Mouse (Mus musculus) embryo, embryonic 9.5 days (tissue): ENCODE data around the gene Lactb.
A peak's percentile ranks its signal among the peaks of the same experiment; 100 is the strongest.
"Not testable (repeated sequence)": the region's sequence is repeated elsewhere in the genome, so short reads cannot be mapped to it uniquely, and the experiment has no call there.

ENCODE experiments used
- DNase-seq: peaks from one replicate; pipeline ENCODE4 v3.0.0-alpha.2; 2017; ENCODE audit errors: extremely low spot score

Lactb gene

DNA sequence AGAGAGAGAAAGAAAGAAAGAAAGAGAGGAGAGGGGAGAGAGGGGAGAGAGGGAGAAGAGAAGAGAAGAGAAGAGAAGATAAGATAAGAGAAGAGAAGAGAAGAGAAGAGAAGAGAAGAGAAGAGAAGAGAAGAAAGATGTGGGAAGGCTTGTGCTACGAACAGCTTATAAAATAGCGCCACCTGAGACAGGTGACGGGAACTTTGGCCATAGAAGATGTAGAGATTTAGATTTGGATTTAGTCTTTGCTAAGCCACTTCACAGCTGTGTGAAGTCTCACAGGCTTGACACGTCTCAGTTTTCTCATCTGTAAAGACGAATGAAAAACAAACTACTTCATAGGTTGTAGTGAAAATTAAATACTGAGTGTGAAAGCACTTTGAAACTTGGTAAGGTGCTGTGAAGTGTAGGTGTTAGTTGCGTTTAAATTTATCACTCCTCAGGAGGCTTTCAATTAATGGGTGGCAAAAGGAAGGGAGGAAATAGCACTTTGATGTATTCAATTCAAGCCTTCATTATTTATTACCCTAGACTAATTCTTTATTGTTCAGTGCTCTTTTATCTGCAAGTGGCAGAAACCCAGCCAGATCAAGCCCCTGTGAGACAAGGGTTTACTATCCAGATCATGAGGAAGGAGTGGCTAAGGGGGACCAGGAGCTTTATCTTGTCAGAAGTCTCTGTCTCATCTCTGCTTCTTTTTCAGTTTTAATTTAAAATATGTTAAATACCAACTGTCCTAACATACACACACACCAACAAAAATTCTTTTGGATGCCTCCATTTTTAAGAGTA lies 54.6 kb downstream of the Lactb start:
- no peak for DNase-seq

DNA sequence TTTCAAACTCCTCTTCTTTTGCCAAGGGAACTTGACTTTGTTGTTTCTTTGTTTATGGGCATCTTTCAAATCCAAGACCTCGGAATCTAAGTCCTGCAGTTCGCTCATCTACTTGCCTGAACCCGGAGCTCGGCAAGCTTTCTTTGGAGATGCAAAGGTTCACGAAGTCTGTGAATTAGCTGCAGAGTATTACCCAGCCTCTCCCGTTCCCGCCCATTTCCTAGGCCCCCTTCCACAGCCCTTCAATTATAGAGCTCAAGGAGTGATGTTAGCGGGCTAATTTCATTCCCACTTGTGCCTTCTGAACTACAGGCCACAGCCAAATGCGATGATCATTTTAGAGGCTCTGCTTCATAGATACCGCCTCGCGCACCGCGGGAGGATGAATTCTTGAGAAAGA lies 55.3 kb downstream of the Lactb start:
- no peak for DNase-seq

DNA sequence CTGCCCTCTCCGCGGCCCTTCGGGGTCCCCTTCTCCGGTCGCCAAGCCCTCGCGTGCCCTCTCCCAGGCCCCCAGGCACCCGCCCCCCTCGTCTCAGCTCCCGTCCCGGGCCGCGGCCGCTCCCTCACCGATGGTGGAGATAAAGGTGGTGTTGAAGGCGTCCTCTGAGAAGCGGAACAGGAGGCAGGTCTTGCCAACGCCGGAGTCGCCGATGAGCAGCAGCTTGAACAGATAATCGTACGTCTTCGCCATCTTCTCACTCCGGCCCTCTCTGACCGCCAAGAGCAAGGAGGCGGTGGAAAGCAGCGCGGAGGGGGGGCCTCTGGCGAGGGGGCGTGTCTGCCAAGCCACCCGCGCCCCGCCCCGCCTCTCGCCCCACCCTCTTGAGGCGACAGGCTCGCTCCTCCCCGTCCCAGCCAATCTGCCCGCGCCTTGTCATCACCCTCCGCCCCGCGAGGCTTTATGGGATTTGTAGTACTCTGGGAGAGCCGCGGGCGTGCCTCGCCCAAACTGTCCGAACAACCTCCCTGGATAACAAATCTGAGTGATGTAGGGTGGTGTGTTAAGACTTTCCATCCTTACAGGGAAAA lies 55.8 kb downstream of the Lactb start, which contains the start of gene Rab8b:
Gene Rab8b, minus strand, starts transcription at position 306 of the 590 bp plus-strand sequence.
- DNase-seq = peak; percentile 99

DNA sequence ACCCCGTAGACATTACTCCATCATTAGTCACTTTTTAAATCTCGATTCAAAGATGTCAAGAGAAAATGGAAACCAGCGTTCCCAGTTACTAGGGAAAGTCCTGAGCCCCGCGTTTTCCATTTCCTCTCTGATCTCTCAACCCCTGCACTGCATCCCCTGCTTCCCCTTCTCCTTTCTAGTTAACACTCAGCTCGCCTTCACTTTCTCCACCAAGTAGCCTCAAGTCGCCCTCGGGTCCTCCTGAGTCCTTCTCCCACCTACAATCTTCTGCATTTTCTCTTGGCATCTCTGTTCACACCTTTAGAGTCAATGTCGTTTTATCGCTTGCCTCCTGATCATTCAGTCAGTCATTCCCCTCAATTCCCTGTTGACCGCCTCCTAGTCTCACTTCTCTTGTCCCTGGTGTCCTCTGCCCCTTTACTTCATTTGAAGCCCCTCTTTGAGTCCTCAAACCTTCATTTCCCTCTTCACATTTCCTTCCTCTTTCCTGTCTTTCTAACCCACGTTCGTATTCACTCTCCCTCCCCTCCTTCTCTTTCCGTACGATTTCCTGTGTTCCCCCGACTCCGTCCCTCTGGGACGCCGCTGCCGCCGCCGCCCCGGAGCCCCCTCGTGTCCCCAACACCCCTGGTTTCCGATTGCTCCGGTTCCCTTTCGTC lies 56.5 kb downstream of the Lactb start:
- DNase-seq = no peak

DNA sequence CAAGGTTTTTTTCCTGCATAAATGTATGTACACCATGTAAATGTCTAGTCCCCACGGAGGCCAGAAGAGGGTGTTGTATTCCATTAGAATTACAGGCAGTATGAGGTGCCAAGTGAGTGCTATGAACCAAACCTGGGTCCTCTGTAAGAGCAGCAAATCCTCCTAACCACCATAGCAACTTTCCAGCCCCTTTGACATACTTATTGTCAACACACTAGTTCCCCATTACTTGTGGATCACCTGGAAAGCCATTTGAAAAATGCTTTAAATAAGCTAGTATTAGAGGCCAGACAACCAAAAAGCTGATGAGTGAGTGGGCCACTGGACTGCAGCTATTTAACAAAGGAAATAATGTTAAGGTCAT lies 57.4 kb downstream of the Lactb start:
- DNase-seq = no peak

DNA sequence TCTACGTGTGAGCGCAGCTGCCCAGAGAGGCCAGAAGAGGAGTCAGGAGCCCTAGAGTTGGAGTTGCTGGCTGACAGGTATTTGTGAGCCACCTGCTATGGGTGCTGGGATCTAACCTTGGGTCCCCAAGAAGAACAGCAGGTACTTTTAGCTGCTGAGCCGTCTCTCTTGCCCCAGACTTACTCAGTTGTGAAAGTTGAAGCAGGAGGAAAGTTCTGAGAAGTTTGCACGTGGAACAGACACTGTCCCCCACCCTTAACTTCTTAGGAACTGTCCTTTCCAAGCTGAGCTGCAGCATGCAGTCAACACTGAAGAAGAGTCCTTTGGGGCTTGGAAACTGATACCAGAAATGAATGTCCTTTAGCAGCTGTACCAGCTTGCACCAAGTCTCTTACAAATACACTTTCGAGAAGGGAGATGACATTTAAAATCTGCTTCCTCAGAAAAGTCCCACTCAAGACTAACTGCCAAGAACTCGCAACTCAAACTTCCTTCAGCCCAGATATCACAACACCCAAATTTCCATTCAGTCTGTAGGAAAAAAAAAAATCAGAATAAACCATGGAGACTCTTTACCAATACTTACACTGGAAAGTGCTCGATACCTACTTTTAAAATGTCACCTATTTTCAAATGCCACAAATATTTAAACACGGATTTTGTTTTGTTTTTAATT lies 57.9 kb downstream of the Lactb start:
- no peak for DNase-seq

DNA sequence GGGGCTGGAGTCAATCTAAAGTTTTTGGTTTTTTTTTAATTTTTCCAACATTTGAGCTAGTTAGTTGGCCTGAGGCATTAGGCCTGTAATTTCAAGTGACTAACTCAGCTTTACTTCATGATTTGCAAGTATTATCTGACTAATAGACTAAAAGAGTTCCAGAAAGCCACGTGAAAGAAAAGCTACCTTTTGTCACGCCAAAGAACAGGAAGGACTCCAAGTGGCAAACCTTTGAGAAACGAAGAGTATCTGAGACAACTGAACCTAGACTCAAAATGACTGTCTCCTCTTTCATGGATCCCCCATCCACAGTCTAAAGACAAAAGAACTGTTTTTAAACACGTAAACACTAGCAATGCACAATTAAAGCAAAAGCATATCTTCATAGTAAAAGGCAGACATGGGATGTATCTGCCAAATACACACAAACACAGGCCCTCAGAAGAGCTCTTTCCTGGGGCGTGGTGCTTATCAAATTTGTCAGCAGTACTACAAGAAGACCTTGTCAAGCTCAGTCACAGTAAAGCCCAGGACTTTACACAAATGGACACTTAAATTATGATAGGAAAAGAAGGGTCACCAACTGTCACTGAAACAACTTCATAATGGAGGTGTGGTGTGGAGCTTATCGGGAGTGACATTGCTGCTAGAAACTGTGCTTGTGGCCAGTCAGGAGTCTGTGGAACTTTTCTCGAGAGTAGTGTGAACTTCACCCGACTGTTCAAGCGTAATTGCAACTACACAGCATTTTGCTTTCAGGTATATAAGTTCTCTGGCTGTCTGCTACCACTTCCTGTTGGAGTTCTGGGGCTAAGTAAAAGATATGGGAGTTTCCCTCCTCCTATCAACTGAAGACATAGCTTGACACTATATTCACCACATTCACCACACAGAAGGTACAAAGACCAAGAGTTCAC lies 59.2 kb downstream of the Lactb start:
- DNase-seq = no peak

DNA sequence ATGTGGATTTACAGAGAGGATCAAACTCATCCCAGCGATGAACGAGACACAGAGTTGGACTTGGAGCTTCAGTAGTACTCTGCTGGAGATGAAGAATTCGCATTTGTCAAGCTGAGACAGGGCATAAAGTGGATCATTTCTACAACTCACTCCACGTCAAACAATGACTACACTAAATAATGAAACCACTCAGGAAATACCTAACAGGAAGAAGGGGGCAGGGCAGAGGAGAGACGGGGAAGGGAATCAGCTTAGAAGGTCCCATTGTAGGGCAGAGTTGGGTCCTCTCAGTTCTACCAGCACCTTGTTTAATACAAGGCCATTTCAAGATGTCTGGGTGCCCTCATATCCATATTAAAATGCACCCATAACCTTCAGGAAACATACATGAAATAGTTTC lies 59.9 kb downstream of the Lactb start:
- no peak for DNase-seq

DNA sequence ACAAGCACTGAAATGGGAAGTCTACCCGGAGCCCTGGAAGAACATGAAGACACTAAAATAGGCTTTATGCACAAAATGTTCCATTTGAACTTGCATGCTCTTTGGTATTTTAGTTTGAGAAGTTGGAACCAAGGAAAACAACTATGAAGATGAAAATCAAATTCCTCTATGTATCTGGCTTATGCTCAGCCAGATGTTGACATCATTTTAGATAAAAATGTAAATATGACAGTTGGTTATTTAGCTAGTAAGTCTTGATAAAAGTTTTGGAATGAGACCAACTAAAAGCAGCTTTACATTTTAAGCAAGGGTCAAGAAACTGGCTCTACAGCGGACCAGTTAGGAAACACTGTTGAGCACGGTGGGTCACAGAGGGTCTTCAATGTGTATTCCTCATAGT lies 60.7 kb downstream of the Lactb start:
- no peak for DNase-seq

DNA sequence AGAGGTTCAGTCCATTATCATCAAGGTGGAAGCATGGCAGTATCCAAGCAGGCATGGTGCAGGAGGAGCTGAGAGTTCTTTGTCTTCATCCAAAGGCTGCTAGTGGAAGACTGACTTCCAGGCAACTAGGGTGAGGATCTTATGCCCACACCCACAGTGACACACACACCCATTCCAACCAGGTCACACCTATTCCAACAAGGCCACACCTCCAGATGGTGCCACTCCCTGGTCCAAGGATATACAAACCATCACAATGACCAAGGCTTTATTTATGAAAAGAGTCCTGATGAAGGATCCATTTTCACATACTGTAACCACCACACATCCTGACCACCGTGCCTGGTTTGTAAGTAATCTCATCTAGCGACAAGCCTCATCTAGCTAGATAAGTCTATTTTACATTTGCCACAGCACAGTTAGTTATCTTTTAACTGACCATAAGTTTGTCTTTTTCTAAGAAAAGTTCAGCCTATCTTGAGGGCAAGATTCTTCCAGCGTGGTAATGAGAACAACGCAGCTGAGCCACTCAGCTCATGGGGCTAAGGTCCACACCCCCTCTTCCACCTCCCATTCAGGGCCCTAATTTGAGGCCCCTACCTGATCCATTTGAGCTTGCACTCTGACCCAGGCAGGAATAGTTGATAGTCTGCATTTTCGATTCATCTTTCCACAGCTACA lies 61.9 kb downstream of the Lactb start:
- DNase-seq = not testable (repeated sequence)

DNA sequence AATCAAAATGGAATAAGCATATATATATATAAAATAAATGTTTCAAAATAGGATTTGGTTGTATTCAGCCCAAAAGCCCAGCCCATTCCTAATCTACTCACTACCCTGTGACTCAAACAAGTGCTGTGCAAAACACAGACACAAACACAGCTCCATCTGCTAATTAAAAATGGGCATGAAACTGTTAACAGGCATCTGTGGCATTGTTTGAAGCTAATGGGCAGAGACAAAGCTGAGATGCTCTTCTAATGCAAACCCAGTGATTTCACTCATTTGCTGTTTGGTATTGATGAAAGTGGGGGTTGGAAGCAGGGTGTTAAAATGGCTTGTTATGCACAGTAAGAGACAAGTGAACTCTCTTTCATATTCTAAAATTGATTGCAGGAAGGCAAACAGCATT lies 63.0 kb downstream of the Lactb start:
- DNase-seq = no peak

DNA sequence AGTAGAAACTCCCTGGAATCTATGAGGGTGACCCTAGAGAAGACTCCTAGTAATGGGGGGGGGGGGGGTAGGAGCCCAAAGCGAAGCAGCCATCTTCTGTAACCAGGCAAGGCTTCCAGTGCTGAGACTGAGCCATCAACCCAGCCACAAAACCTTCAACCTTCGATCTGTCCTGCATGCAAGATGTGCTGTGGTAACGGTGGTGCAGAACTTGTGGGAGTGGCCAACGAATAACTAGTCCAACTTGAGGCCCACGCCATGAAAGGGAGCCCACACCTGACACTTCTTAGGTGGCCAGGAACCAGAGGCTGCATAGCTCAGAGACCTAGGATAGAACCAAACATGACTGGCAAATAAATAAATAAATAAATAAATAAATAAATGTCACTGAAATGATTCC lies 64.6 kb downstream of the Lactb start:
- DNase-seq = no peak

DNA sequence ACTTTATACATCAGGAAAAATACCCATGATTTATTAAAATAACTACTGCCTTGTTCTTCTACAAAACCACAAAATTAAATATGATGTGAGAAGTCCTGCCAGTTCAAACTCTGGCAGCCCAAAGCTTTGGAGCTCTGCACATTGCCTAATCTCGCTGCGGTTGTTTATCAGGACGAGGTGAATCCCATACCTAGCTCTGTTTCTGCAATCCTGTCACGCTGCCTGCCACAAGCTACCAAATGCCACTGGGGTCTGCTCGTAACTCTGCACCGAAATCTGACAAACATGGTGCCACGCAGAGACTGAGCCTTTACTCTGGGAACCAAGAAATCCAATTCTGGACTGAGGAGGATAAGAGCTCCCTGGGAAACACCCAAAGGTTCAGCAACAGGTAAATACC lies 65.4 kb downstream of the Lactb start:
- no peak for DNase-seq

DNA sequence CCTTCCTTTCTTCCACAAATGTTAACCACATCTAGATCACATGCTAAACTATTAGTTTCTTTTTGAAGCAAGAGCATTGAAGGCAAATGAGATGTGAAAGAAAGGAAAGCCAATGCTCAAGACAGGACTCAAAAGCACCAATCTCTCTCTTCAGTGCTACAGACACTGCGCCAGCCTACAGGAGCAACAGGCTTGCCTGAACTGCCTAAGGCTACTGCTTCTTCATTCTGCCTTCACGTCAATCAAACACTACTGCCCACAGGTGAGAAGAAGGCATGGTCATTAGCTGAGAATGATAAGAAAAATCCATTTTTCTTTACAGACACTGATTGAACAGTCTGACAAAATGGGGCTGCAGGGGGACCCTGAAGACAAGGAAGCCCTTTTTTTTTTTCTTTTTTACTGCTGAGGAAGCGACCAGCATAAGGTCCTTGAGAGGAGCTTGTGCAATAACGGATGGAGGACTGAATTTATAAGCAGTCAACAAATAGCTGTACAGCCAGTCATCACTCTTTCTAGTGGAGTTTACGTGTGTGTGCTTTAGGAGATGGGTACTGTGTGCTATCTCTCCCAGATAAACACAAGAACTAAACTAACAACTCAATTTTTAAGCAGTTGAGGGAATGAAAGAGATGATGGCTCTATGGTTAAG lies 67.4 kb downstream of the Lactb start:
- DNase-seq = no peak

DNA sequence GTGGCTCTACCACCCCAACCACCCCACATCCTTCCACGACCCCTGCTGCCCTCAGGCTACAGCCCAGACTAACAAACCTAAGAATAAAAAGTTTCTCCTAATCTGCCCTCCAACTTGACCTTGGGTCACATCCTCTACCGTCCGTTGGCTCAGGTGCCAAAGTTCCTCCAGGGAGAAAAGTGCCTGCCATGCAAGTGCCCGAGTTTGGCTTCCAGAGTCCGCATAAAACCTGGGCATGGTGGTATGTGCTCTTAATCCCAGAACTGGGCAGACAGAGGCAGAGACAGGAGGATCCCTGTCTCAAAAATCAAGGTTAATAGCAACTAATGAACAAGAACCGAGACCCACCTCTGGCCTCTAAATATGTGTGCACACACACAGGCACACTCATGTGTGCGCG lies 68.2 kb downstream of the Lactb start:
- DNase-seq = no peak

DNA sequence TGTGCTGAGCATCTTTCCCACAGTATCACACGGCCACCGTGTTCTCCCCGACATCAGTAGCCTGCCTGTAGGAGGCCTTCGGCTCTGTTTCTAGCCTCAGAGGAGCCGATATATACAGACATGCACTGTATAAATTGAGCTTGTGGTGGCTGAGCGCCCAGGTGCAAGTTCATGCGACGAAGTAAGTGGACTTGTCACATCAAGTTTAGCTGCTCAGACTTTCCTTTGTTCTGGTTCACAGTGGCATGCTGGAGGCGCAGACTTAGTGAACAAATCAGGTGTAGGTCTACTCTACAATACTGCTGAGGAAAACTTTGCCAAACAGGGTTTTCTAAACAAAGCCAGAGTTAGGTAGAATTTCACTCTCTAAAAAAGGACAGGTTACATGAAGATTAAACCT lies 69.3 kb downstream of the Lactb start:
- no peak for DNase-seq
